Mouse (Mus musculus) kidney, embryonic 16.5 days (tissue): ENCODE measurements around the gene Zfp408. TPM values are rescaled to one million over a fixed set of nuclear protein-coding genes. Genes with fewer than 3 reads are reported as not detected.

Source experiments
- ATAC-seq: fragments of 200-750 bp; cut with Nextera tagmentation; 2 replicates; pipeline ENCODE4 v1.8.0; 2017; ENCODE audit warnings: moderate TSS enrichment; ENCODE audit not compliant: low FRiP score, low TSS enrichment
- H3K27ac ChIP-seq: fragments of 300-500 bp; sonication (generic); 2 replicates; pipeline ENCODE4 v1.5.1; 2014; ENCODE audit warnings: low read length
- H3K27me3 ChIP-seq: fragments of 300-500 bp; sonication (generic); 2 replicates; pipeline ENCODE4 v1.6.1; 2014; ENCODE audit warnings: low read length, control low read depth, mixed read lengths; ENCODE audit not compliant: insufficient read depth
- H3K36me3 ChIP-seq: fragments of 300-500 bp; sonication (generic); 2 replicates; pipeline ENCODE4 v1.6.1; 2014; ENCODE audit warnings: low read length, control low read depth, mixed read lengths; ENCODE audit not compliant: insufficient read depth
- H3K4me1 ChIP-seq: fragments of 300-500 bp; sonication (generic); 2 replicates; pipeline ENCODE4 v1.6.1; 2014; ENCODE audit warnings: low read length, control low read depth, mixed read lengths; ENCODE audit not compliant: insufficient read depth
- H3K4me2 ChIP-seq: fragments of 300-500 bp; sonication (generic); replicated peaks from 2 replicates; pipeline ENCODE4 v1.6.1; 2014; ENCODE audit warnings: low read depth, low read length
- H3K4me3 ChIP-seq: fragments of 300-500 bp; sonication (generic); 2 replicates; pipeline ENCODE4 v1.5.1; 2014; ENCODE audit warnings: mild to moderate bottlenecking, low read length
- H3K9ac ChIP-seq: fragments of 300-500 bp; sonication (generic); replicated peaks from 2 replicates; pipeline ENCODE4 v1.6.1; 2014; ENCODE audit warnings: low read length
- H3K9me3 ChIP-seq: fragments of 300-500 bp; sonication (generic); 2 replicates; pipeline ENCODE4 v1.6.1; 2016; ENCODE audit warnings: low read length, control low read depth
- WGBS: fragments of 180-500 bp; shearing (Covaris S2); extraction: QIAGEN DNeasy Blood & Tissue Kit; methylation state at CpG from one replicate; pipeline ENCODE4 v1.1.7; 2014; 5-methylcytosine and 5-hydroxymethylcytosine counted together
- polyA plus RNA-seq: library from polyadenylated mRNA; unstranded; fragments of >200 nt; fragmentation: Nextera tagmentation; extraction: Ambion mirVana; gene quantifications from 2 replicates; pipeline ENCODE4 v1.2.1, GENCODE M21; 2015

Zfp408 gene
- polyA plus RNA-seq, 1 experiment from 2014 or later = 12.6 TPM

- H3K27ac ChIP-seq = no peak overlapping the region
- no peak overlapping the region for H3K4me2 ChIP-seq
- no peak for ATAC-seq
- no peak overlapping the region for H3K9ac ChIP-seq
- H3K27me3 ChIP-seq = no peaks in the 10 kb centered on the region
- peaks cover 63% of the 10 kb centered on the region for H3K36me3 ChIP-seq
- 94% methylated on average over 5 of the region's 5 CpGs for WGBS
- no peaks in the 10 kb centered on the region for H3K9me3 ChIP-seq
- no peak overlapping the region for H3K4me3 ChIP-seq
- no peaks in the 10 kb centered on the region; the same call in 1 of the 2 replicates for H3K4me1 ChIP-seq
These were observed 25.3 kb upstream of the Zfp408 start for GRCm38 (mm10) chr2:91674895-91675294.

- Histone ChIP-seq H3K27me3 (no peaks in the 10 kb centered on the region), H3K9me3 (no peaks in the 10 kb centered on the region), H3K4me1 (no peaks in the 10 kb centered on the region; the same call in 1 of the 2 replicates), H3K36me3 (peaks cover 64% of the 10 kb centered on the region), H3K4me3 (no peak overlapping the region), H3K4me2 (no peak overlapping the region), H3K27ac (no peak overlapping the region), H3K9ac (no peak overlapping the region)
- ATAC-seq = no peak
- WGBS = 84% methylated on average over 2 of the region's 2 CpGs
These were observed 24.0 kb upstream of the Zfp408 start for GRCm38 (mm10) chr2:91673587-91673986.

GRCm38 (mm10) chr2:91670038-91670437 is 20.4 kb upstream of the Zfp408 start:
- Histone ChIP-seq H3K36me3 (peaks cover 59% of the 10 kb centered on the region), H3K4me3 (no peak overlapping the region), H3K4me2 (no peak overlapping the region), H3K9me3 (no peaks in the 10 kb centered on the region), H3K27me3 (no peaks in the 10 kb centered on the region), H3K4me1 (no peaks in the 10 kb centered on the region), H3K9ac (no peak overlapping the region), H3K27ac (no peak overlapping the region)
- no peak for ATAC-seq
- WGBS = 74% methylated on average over 6 of the region's 6 CpGs

GRCm38 (mm10) chr2:91669326-91669725 is 19.7 kb upstream of the Zfp408 start:
- no peak overlapping the region for H3K4me2 ChIP-seq
- no peaks in the 10 kb centered on the region for H3K9me3 ChIP-seq
- no peak overlapping the region for H3K27ac ChIP-seq
- no peaks in the 10 kb centered on the region for H3K4me1 ChIP-seq
- no peaks in the 10 kb centered on the region for H3K27me3 ChIP-seq
- H3K4me3 ChIP-seq = no peak overlapping the region
- no peak overlapping the region for H3K9ac ChIP-seq
- 0 out of 2 replicates have a peak, but pooled peaks have one; percentile 11 for ATAC-seq
- H3K36me3 ChIP-seq = peaks cover 65% of the 10 kb centered on the region
- 92% methylated on average over 8 of the region's 8 CpGs for WGBS

- H3K27me3 ChIP-seq = no peaks in the 10 kb centered on the region
- peaks cover 70% of the 10 kb centered on the region for H3K36me3 ChIP-seq
- no peak for ATAC-seq
- WGBS = 85% methylated on average over 2 of the region's 2 CpGs
- no peaks in the 10 kb centered on the region for H3K9me3 ChIP-seq
- H3K27ac ChIP-seq = no peak overlapping the region
- H3K9ac ChIP-seq = no peak overlapping the region
- no peaks in the 10 kb centered on the region for H3K4me1 ChIP-seq
- no peak overlapping the region for H3K4me2 ChIP-seq
- no peak overlapping the region for H3K4me3 ChIP-seq
These were observed 18.2 kb upstream of the Zfp408 start for GRCm38 (mm10) chr2:91667747-91668146.

- ATAC-seq = no peak
- H3K36me3 ChIP-seq = peaks cover 69% of the 10 kb centered on the region
- H3K4me1 ChIP-seq = no peaks in the 10 kb centered on the region
- H3K4me3 ChIP-seq = no peak overlapping the region
- no peaks in the 10 kb centered on the region for H3K27me3 ChIP-seq
- H3K27ac ChIP-seq = no peak overlapping the region
- WGBS = 73% methylated on average over 6 of the region's 6 CpGs
- H3K4me2 ChIP-seq = no peak overlapping the region
- no peaks in the 10 kb centered on the region for H3K9me3 ChIP-seq
- no peak overlapping the region for H3K9ac ChIP-seq
These were observed 16.9 kb upstream of the Zfp408 start for GRCm38 (mm10) chr2:91666386-91666910.

GRCm38 (mm10) chr2:91664780-91665179 is 15.2 kb upstream of the Zfp408 start:
- Histone ChIP-seq H3K4me3 (no peak overlapping the region), H3K9me3 (no peaks in the 10 kb centered on the region), H3K4me1 (no peaks in the 10 kb centered on the region), H3K27me3 (no peaks in the 10 kb centered on the region), H3K36me3 (peaks cover 61% of the 10 kb centered on the region), H3K4me2 (no peak overlapping the region), H3K27ac (no peak overlapping the region), H3K9ac (no peak overlapping the region)
- no peak for ATAC-seq

- WGBS = 92% methylated on average over 6 of the region's 6 CpGs
- ATAC-seq = no peak
These were observed 11.4 kb upstream of the Zfp408 start for GRCm38 (mm10) chr2:91660981-91661380.

GRCm38 (mm10) chr2:91659657-91660056 is 10.1 kb upstream of the Zfp408 start:
- Histone ChIP-seq H3K4me2 (no peak overlapping the region), H3K36me3 (peaks cover 60% of the 10 kb centered on the region), H3K27me3 (no peaks in the 10 kb centered on the region), H3K27ac (no peak overlapping the region), H3K4me3 (no peak overlapping the region), H3K9me3 (no peaks in the 10 kb centered on the region), H3K9ac (no peak overlapping the region), H3K4me1 (no peaks in the 10 kb centered on the region)
- no peak for ATAC-seq
- 98% methylated on average over 8 of the region's 8 CpGs for WGBS

More at GRCm38 (mm10) chr2:91660981-91661380, 11.4 kb upstream of the Zfp408 start:
- Histone ChIP-seq H3K4me3 (no peak overlapping the region), H3K27me3 (no peaks in the 10 kb centered on the region), H3K36me3 (peaks cover 57% of the 10 kb centered on the region), H3K9ac (no peak overlapping the region), H3K4me1 (no peaks in the 10 kb centered on the region), H3K9me3 (no peaks in the 10 kb centered on the region), H3K27ac (no peak overlapping the region), H3K4me2 (no peak overlapping the region)

GRCm38 (mm10) chr2:91656774-91657173 is 7.2 kb upstream of the Zfp408 start:
- no peak for ATAC-seq
- Histone ChIP-seq H3K27me3 (no peaks in the 10 kb centered on the region), H3K4me2 (no peak overlapping the region), H3K9me3 (no peaks in the 10 kb centered on the region), H3K36me3 (peaks cover 48% of the 10 kb centered on the region), H3K27ac (no peak overlapping the region), H3K4me1 (peaks cover 15% of the 10 kb centered on the region), H3K9ac (no peak overlapping the region), H3K4me3 (no peak overlapping the region)
- WGBS = 77% methylated on average over 8 of the region's 8 CpGs
